Mouse (Mus musculus): Measurements from ENCODE around the gene Vmn1r208.
"Not testable (repeated sequence)": the region's sequence is repeated elsewhere in the genome, so short reads cannot be mapped to it uniquely, and the experiment has no call there.

The Vmn1r208 gene

DNA sequence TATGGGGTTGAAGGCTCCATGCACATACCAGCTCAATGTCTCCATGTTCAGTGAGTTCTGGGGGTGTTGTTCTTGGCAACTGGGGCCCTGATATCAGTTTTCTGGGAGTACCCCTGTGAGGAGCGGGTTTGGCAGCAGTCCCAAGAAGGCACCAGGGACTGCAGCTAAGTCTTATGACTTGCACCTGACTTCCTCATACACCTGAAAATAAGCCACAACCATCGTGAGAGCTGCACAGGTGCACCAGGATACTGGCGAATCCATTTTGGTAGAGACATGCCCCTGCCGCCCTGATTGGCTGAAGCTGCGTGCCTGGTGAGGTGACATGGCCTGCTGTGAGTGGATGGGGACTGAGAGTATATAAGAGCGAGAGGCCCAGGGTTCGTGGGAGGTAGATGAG, at the start of gene Vmn1r208:
TSS of gene Vmn1r208 (minus strand) at position 101 of the 400 bp plus-strand sequence.
- not testable (repeated sequence) for DNase-seq (ENCODE audit: extremely low spot score)

DNA sequence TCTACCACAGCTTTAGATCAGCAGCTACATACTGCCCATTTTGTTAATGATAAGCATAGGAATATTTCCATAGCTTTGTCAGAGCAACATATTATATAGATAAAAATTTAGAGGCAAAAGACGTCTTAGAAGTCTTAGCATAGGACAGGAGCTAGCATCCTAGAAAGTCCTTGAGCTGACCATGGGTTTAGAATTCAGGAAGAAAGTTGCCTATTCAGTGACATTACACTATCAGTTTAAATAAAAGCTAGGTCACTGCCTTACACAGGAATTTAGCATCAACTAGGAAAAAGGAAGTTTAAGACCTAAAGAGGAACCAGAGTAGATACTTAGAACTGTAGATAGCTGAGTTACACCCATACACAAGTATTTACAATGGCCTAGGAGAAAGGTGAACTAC, 44.4 kb upstream of the Vmn1r208 start:
- not testable (repeated sequence) for DNase-seq (ENCODE audit: extremely low spot score)

DNA sequence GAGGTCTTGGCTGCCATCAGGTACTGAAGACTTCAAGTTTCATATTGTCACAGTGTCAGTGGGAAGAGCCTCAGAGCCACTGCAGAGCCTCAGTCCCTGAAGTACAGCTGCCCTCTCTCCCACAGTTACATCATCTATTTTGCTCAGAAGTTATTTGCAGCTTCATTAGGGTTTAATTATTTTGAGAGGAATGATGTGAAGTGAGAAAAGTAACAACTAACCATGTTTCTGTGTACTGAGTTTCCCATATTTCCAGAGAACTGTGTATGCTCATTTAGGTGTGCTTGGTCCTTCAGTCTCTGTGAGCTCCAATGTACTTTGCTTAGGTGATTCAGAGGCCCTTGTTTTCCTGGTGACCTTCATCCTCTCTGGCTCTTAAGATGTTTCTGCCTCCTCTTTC, 32.4 kb upstream of the Vmn1r208 start, which contains the start of gene Vmn1r209:
TSS of gene Vmn1r209 (minus strand) at position 101 of the 400 bp plus-strand sequence.
- DNase-seq (ENCODE audit: extremely low spot score): not testable (repeated sequence)

DNA sequence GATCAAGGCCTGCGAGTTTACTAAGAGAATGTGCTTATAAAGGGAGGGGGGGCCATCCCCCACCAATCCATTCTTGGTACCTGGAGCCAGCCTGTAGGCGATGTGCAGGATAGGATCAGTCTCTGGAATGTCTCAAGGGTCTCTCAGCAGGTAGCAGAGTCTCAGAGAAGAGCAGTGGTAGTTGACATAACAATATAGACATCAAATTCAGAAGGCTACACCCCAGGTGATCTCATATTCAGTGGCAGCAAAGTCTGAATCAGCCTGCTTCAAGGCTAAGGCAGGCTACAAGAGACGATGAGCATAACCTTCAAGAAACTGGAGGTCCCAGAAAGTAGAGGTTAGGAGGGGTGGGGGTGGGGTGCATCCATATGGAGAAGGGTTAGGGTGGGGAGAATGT, 10.9 kb upstream of the Vmn1r208 start:
- DNase-seq (ENCODE audit: extremely low spot score): not testable (repeated sequence)

DNA sequence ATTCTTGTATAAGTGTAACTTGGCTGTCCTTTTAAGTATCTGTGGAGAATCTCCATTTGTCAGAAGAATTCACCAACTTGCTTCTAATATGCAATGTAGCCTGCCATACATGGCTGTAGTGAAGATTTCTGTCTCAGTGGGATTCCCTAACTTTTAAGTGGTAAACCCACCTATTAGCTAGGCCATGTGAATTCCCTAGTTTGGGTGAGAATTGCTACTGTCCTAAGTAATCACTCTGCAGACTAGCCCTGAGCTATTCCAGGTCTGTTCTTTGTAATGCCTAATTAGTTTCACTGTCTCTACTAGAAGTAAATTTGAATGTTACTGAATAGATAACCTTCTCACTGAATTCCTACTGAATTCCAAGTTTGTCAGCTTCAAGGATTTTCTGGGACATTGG, 7.0 kb upstream of the Vmn1r208 start:
- DNase-seq (ENCODE audit: extremely low spot score): not testable (repeated sequence)

DNA sequence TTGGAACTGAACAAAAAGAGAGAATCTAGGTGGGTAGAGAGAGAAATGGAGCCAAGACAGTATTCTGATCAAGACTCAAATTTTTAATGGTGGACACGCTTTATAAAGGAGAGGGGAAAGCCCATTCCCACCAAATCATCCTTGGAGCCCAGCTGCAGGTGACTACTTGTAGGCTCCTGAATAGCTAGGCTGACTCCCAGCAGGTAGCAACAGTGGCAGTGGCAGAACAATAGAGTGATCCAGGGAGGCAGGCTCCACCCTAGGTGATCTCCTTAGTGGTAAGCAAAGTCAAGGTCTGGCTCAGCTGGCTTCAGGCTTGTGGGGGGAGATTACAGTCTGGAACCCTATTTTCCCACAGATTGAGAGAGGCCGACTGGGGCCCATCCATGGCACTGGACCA, 5.6 kb downstream of the Vmn1r208 start:
- DNase-seq (ENCODE audit: extremely low spot score): not testable (repeated sequence)

DNA sequence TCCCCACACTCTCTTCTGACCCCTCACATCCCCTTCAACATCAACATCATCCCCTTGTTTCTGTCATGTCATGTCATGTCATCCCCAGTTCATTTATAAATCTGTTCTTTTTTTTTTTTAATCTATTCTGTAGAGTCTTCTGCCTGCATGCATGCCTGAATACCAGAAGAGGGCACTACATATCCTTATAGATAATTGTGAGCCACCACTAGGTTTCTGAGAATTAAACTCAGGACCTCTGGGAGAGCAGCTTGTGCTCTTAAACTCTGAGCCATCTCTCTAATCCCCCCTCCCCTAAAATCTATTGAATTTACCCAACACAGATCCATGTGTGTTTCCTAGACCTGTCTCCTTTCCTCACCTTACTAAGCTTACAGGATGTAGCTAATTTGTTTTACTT, 29.7 kb downstream of the Vmn1r208 start:
- DNase-seq (ENCODE audit: extremely low spot score): no peak

DNA sequence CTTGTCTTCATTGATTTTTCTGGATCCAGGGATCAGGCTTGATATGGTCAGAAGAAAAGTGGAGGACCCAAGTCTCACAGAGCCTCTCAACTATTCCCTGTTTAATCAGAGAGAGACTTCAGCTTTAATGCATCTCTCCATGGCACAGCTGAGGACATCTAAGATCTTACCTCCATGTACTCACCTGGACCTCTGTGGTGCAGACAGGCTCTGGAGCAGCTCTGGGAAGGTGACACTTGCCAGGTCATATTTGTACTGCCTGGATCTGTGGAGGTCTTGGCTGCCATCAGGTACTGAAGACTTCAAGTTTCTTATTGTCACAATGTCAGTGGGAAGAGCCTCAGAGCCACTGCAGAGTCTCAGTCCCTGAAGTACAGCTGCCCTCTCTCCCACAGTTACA, 47.7 kb downstream of the Vmn1r208 start, which contains the start of gene Vmn1r207-ps:
TSS of gene Vmn1r207-ps (minus strand) at position 101 of the 400 bp plus-strand sequence.
- DNase-seq (ENCODE audit: extremely low spot score): not testable (repeated sequence)
